Mouse (Mus musculus): ENCODE data around the gene Ttc34. TPM values are rescaled to one million over a fixed set of nuclear protein-coding genes. Genes with fewer than 3 reads are reported as not detected.

Gene Ttc34
- total and polyA plus RNA-seq, 3 experiments: 0.05 TPM; not detected in 2

GRCm38 (mm10) chr4:154802210-154802609 lies 35.0 kb upstream of the Ttc34 start:
- no peak for DNase-seq (ENCODE audit: low spot score)
- Histone ChIP-seq H3K36me3 (replicated peaks) (no peaks in the 10 kb centered on the region), H3K9me3 (replicated peaks) (peaks cover 48% of the 10 kb centered on the region), H3K27me3 (ENCODE audit: insufficient read depth, low read length) (no peaks in the 10 kb centered on the region), H3K4me1 (ENCODE audit: insufficient read depth, low read depth, low read length) (no peaks in the 10 kb centered on the region), H3K4me3 (ENCODE audit: low read depth, low read length) (no peak overlapping the region)
- TF ChIP-seq TAL1 (conservative IDR thresholded peaks at IDR 0.05; ENCODE audit: low read depth, low read length): no peak
- TF ChIP-seq GATA2 (IDR thresholded peaks at IDR 0.05; ENCODE audit: borderline replicate concordance, low read depth, low read length): no peak
- ATAC-seq (ENCODE audit: extremely low read depth, insufficient number of reproducible peaks, low FRiP score, poor library complexity, severe bottlenecking): no peak

GRCm38 (mm10) chr4:154825662-154826061 lies 11.6 kb upstream of the Ttc34 start:
- ATAC-seq (ENCODE audit: extremely low read depth, insufficient number of reproducible peaks, low FRiP score, poor library complexity, severe bottlenecking) (peak; percentile 49; the same call in 1 of the 2 replicates), DNase-seq (ENCODE audit: low spot score) (peak; percentile 30)
- Histone ChIP-seq H3K9me3 (replicated peaks) (no peaks in the 10 kb centered on the region), H3K27me3 (ENCODE audit: insufficient read depth, low read length) (no peaks in the 10 kb centered on the region), H3K4me1 (ENCODE audit: insufficient read depth, low read depth, low read length) (no peaks in the 10 kb centered on the region), H3K4me3 (ENCODE audit: low read depth, low read length) (no peak overlapping the region), H3K36me3 (replicated peaks) (no peaks in the 10 kb centered on the region)
- no peak for TF ChIP-seq GATA1 (IDR thresholded peaks at IDR 0.05; ENCODE audit: borderline replicate concordance, low read length)
- peak; percentile 52; the same call in 1 of the 2 replicates for TF ChIP-seq CTCF (IDR thresholded peaks at IDR 0.05; ENCODE audit: low read depth, low read length)

GRCm38 (mm10) chr4:154826224-154826623 lies 11.0 kb upstream of the Ttc34 start:
- no peak overlapping the region for H3K4me3 ChIP-seq (ENCODE audit: low read depth, low read length)
- ATAC-seq (ENCODE audit: extremely low read depth, insufficient number of reproducible peaks, low FRiP score, poor library complexity, severe bottlenecking) (no peak), DNase-seq (ENCODE audit: low spot score) (no peak)
- TF ChIP-seq CTCF (IDR thresholded peaks at IDR 0.05; ENCODE audit: low read depth, low read length): no peak
- TF ChIP-seq TAL1 (conservative IDR thresholded peaks at IDR 0.05; ENCODE audit: low read depth, low read length): no peak
- TF ChIP-seq GATA2 (IDR thresholded peaks at IDR 0.05; ENCODE audit: borderline replicate concordance, low read depth, low read length): no peak
- no peak for TF ChIP-seq POLR2AphosphoS5 (IDR thresholded peaks at IDR 0.05; ENCODE audit: insufficient replicate concordance, low read depth, low read length)
- no peak for TF ChIP-seq GATA1 (IDR thresholded peaks at IDR 0.05; ENCODE audit: borderline replicate concordance, low read length)
- no peaks in the 10 kb centered on the region for H3K4me1 ChIP-seq (ENCODE audit: insufficient read depth, low read depth, low read length)
- H3K36me3 ChIP-seq (replicated peaks): no peaks in the 10 kb centered on the region
- no peaks in the 10 kb centered on the region for H3K27me3 ChIP-seq (ENCODE audit: insufficient read depth, low read length)
- no peaks in the 10 kb centered on the region for H3K9me3 ChIP-seq (replicated peaks)

GRCm38 (mm10) chr4:154827181-154827580 lies 10.1 kb upstream of the Ttc34 start:
- Histone ChIP-seq H3K27me3 (ENCODE audit: insufficient read depth, low read length) (no peaks in the 10 kb centered on the region), H3K4me1 (ENCODE audit: insufficient read depth, low read depth, low read length) (no peaks in the 10 kb centered on the region), H3K4me3 (ENCODE audit: low read depth, low read length) (no peak overlapping the region), H3K36me3 (replicated peaks) (no peaks in the 10 kb centered on the region), H3K9me3 (replicated peaks) (no peaks in the 10 kb centered on the region)
- no peak for TF ChIP-seq POLR2AphosphoS5 (IDR thresholded peaks at IDR 0.05; ENCODE audit: insufficient replicate concordance, low read depth, low read length)
- no peak for TF ChIP-seq CTCF (IDR thresholded peaks at IDR 0.05; ENCODE audit: low read depth, low read length)
- no peak for TF ChIP-seq GATA2 (IDR thresholded peaks at IDR 0.05; ENCODE audit: borderline replicate concordance, low read depth, low read length)
- no peak for TF ChIP-seq TAL1 (conservative IDR thresholded peaks at IDR 0.05; ENCODE audit: low read depth, low read length)
- no peak for TF ChIP-seq GATA1 (IDR thresholded peaks at IDR 0.05; ENCODE audit: borderline replicate concordance, low read length)
- no peak for DNase-seq (ENCODE audit: low spot score)
- ATAC-seq (ENCODE audit: extremely low read depth, insufficient number of reproducible peaks, low FRiP score, poor library complexity, severe bottlenecking): no peak

- H3K27me3 ChIP-seq (ENCODE audit: insufficient read depth, low read length): no peaks in the 10 kb centered on the region
- TF ChIP-seq GATA1 (IDR thresholded peaks at IDR 0.05; ENCODE audit: borderline replicate concordance, low read length): no peak
- no peak for TF ChIP-seq GATA2 (IDR thresholded peaks at IDR 0.05; ENCODE audit: borderline replicate concordance, low read depth, low read length)
- DNase-seq (ENCODE audit: low spot score) (no peak), ATAC-seq (ENCODE audit: extremely low read depth, insufficient number of reproducible peaks, low FRiP score, poor library complexity, severe bottlenecking) (no peak; the same call in 1 of the 2 replicates)
- H3K9me3 ChIP-seq (replicated peaks): no peaks in the 10 kb centered on the region
- H3K36me3 ChIP-seq (replicated peaks): no peaks in the 10 kb centered on the region
- no peaks in the 10 kb centered on the region for H3K4me1 ChIP-seq (ENCODE audit: insufficient read depth, low read depth, low read length)
- no peak overlapping the region for H3K4me3 ChIP-seq (ENCODE audit: low read depth, low read length)
Measured at GRCm38 (mm10) chr4:154827861-154828610, 9.2 kb upstream of the Ttc34 start.

GRCm38 (mm10) chr4:154831915-154832573 lies 5.2 kb upstream of the Ttc34 start:
- H3K4me1 ChIP-seq (ENCODE audit: insufficient read depth, low read depth, low read length): no peaks in the 10 kb centered on the region
- TF ChIP-seq CTCF (IDR thresholded peaks at IDR 0.05; ENCODE audit: low read depth, low read length) (no peak), GATA2 (IDR thresholded peaks at IDR 0.05; ENCODE audit: borderline replicate concordance, low read depth, low read length) (no peak), TAL1 (conservative IDR thresholded peaks at IDR 0.05; ENCODE audit: low read depth, low read length) (no peak), POLR2AphosphoS5 (IDR thresholded peaks at IDR 0.05; ENCODE audit: insufficient replicate concordance, low read depth, low read length) (no peak), GATA1 (IDR thresholded peaks at IDR 0.05; ENCODE audit: borderline replicate concordance, low read length) (no peak)
- no peaks in the 10 kb centered on the region for H3K9me3 ChIP-seq (replicated peaks)
- no peaks in the 10 kb centered on the region for H3K36me3 ChIP-seq (replicated peaks)
- no peaks in the 10 kb centered on the region; the same call in 1 of the 2 replicates for H3K27me3 ChIP-seq (ENCODE audit: insufficient read depth, low read length)
- H3K4me3 ChIP-seq (ENCODE audit: low read depth, low read length): no peak overlapping the region
- no peak for DNase-seq (ENCODE audit: low spot score)
- no peak for ATAC-seq (ENCODE audit: extremely low read depth, insufficient number of reproducible peaks, low FRiP score, poor library complexity, severe bottlenecking)

Measured in G1E (cell line).